In the genomic region with DNA sequence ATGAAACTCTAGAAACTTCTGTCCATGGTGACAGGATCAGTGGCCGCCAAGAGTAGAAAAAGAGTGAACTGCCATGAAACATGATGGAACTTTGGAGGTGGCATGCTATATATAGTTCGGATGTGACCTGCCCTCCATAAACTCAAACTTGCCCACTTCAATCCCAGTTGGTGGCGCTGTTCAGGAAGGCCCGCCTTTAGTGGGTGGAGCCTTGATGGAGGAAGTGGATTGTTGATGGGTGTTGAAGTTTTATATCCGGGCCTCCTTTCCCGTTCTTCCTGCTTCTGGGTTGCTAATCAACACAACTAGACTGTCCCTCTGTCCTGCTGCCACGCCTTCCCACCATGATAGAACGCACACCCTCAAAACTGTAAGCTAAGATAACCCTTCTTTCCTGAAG, we compare ENCODE assay signal across 10 mouse cellular contexts. TPM values are rescaled to one million over a fixed set of nuclear protein-coding genes. Genes with fewer than 3 reads are reported as not detected.
DNase-seq lines count a peak whose midpoint lies in the region; ATAC-seq and TF ChIP-seq lines count a peak whose summit lies in the region.
"Had no signal": no experiment of that assay in that cellular context is flagged by ENCODE, and none has a peak within 500 bp of the region (broad histone marks: within the 10 kb centered on the region; RNA-seq: fewer than 3 reads in every experiment).

No protein-coding gene starts in this region.

- TF ChIP-seq CTCF in kidney, adult 2 months (conservative IDR thresholded peaks at IDR 0.05; ENCODE audit: insufficient read depth, insufficient read length, low read depth, low read length) = no peak

- no peaks in the 10 kb centered on the region for H3K4me1 ChIP-seq in kidney, adult 2 months (ENCODE audit: control insufficient read depth, insufficient read depth, low read length)
- H3K4me1 ChIP-seq in liver, embryonic 13.5 days (replicated peaks) = peaks cover 7% of the 10 kb centered on the region

- DNase-seq in kidney, adult 2 months = peak; percentile 12
- no peak for DNase-seq in kidney, postnatal 25 days
- DNase-seq in 416B (ENCODE audit: low read depth) (peak; percentile 95), MEL-GATA-1-ER (ENCODE audit: extremely low read depth, low read depth) (peak; percentile 90), adipocyte (ENCODE audit: low spot score) (no peak)
- no peak for DNase-seq in liver, embryonic 13.5 days
- no peak for DNase-seq in left cerebral cortex, postnatal 10 days (ENCODE audit: extremely low spot score in 1 of 2, low spot score in 2 of 2)
- no peak for DNase-seq in frontal cortex, adult 2 months (ENCODE audit: extremely low spot score in 1 of 2, low spot score in 1 of 2)
- DNase-seq: heart, postnatal 36 days; right cerebral cortex, postnatal 14 days had no signal

- no peak overlapping the region for H3K27ac ChIP-seq in kidney, adult 2 months (ENCODE audit: insufficient read depth, low read depth, low read length)
- H3K27ac ChIP-seq in liver, embryonic 13.5 days = no peak overlapping the region

- no peak overlapping the region for H3K9ac ChIP-seq in liver, embryonic 13.5 days

- 44% methylated on average over 8 of the region's 8 CpGs for WGBS in kidney, adult 2 months
- WGBS in liver, embryonic 13.5 days (ENCODE audit: insufficient replicate concordance) = 21% methylated on average over 8 of the region's 8 CpGs

- H3K9me3 ChIP-seq in liver, embryonic 13.5 days (replicated peaks) = no peaks in the 10 kb centered on the region

- no peak overlapping the region for H3K4me3 ChIP-seq in kidney, adult 2 months (ENCODE audit: insufficient read depth, low read depth, low read length)
- no peak overlapping the region for H3K4me3 ChIP-seq in liver, embryonic 13.5 days (replicated peaks)

- no peak for ATAC-seq in liver, embryonic 13.5 days (ENCODE audit: low read depth)

- H3K27me3 ChIP-seq in kidney, adult 2 months (replicated peaks; ENCODE audit: control insufficient read depth, insufficient read depth, low read length) = no peaks in the 10 kb centered on the region
- peaks cover 27% of the 10 kb centered on the region for H3K27me3 ChIP-seq in liver, embryonic 13.5 days

- intact Hi-C loops in left cerebral cortex, postnatal 10 days (cut with DNase I) = loop anchor here (5.0 kb wide), 1 partner anchor 253 kb away; no protein-coding TSS in a partner anchor

- H3K36me3 ChIP-seq in kidney, adult 2 months (ENCODE audit: control insufficient read depth, insufficient read depth, low read length) = no peaks in the 10 kb centered on the region
- H3K36me3 ChIP-seq in liver, embryonic 13.5 days = no peaks in the 10 kb centered on the region

- TF ChIP-seq POLR2A in kidney, adult 2 months (IDR thresholded peaks at IDR 0.05; ENCODE audit: low read depth, low read length) = no peak

- peak overlapping the region; percentile 21; the same call in 1 of the 2 replicates for H3K4me2 ChIP-seq in liver, embryonic 13.5 days

RNA-seq across cellular contexts. Expression of a gene that starts 32.8 kb away (rescaled TPM):
- 34.7 and 38.6 TPM in 2 replicates for polyA plus RNA-seq in kidney, adult 2 months (2012; rRNA removed)
- 4.9 and 5.1 TPM in 2 replicates for polyA plus RNA-seq in liver, embryonic 13.5 days (2015; fragmentation: Nextera tagmentation; extraction: Ambion mirVana)
- 10 to 100 TPM; 70.6 to 70.8 TPM for total RNA-seq in left cerebral cortex, postnatal 10 days (2021)
- 88.1 and 104 TPM in 2 replicates for polyA plus RNA-seq in frontal cortex, adult 2 months (2012; rRNA removed)

RNA-seq across cellular contexts. Expression of a gene that starts 45.2 kb away (rescaled TPM):
- polyA plus RNA-seq in kidney, adult 2 months (2012; rRNA removed) = not detected in 2 replicates
- not detected in 2 replicates for polyA plus RNA-seq in liver, embryonic 13.5 days (2015; fragmentation: Nextera tagmentation; extraction: Ambion mirVana)
- total RNA-seq in left cerebral cortex, postnatal 10 days (2021) = under 1 TPM; 0.21 to 0.22 TPM
- 0.06 and 0.12 TPM in 2 replicates for polyA plus RNA-seq in frontal cortex, adult 2 months (2012; rRNA removed)
- total RNA-seq: heart, postnatal 36 days had no signal

Comparison
In these comparisons a context has a peak if more than half of its experiments do, and no peak if none do; other contexts are left out.
1. DNase-seq: peak in kidney, adult 2 months (single experiment), 416B (single experiment) and MEL-GATA-1-ER (single experiment); none in kidney, postnatal 25 days (0 of 2), liver, embryonic 13.5 days (single experiment), adipocyte (single experiment), left cerebral cortex, postnatal 10 days (0 of 2) and frontal cortex, adult 2 months (0 of 2).